Mouse (Mus musculus): ENCODE measurements around the gene Eef2k.

- TF ChIP-seq POLR2A (IDR thresholded peaks at IDR 0.05; ENCODE audit: borderline replicate concordance, low read depth, low read length) (no peak), CTCF (IDR thresholded peaks at IDR 0.05; ENCODE audit: low read depth, low read length) (no peak)
These were observed 498 bp downstream of the Eef2k start for GRCm38 (mm10) chr7:120843037-120843621.
